ENCODE assay signal across 9 mouse cellular contexts in the genomic region with DNA sequence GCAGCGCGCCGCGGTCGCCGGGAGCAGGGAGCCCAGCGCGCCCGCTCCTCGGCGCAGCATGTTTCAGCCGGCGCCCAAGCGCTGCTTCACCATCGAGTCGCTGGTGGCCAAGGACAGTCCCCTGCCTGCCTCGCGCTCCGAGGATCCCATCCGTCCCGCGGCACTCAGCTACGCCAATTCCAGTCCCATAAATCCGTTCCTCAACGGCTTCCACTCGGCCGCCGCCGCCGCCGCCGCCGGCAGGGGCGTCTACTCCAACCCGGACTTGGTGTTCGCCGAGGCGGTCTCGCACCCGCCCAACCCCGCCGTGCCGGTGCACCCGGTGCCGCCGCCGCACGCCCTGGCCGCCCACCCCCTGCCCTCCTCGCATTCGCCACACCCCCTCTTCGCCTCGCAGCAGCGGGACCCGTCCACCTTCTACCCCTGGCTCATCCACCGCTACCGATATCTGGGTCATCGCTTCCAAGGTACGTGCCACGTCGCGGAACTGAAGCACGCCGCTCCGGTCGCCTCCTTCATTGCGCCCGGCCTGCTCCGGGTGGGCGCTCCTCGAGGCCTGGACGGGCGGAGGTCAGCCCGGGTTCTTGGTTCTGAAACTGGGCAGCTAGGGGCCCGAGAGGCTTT. TPM values are rescaled to one million over a fixed set of nuclear protein-coding genes. Genes with fewer than 3 reads are reported as not detected.
DNase-seq lines count a peak whose midpoint lies in the region; ATAC-seq and TF ChIP-seq lines count a peak whose summit lies in the region.
"Had no signal": no experiment of that assay in that cellular context is flagged by ENCODE, and none has a peak within 500 bp of the region (broad histone marks: within the 10 kb centered on the region; RNA-seq: fewer than 3 reads in every experiment).

No protein-coding gene starts in this region.

- TF ChIP-seq CTCF in left cerebral cortex, adult 2 months (IDR thresholded peaks at IDR 0.05) = no peak
- no peak for TF ChIP-seq CTCF in cerebellum, adult 2 months (IDR thresholded peaks at IDR 0.05; ENCODE audit: borderline replicate concordance, insufficient read depth, low read depth, low read length)

- peak overlapping the region; percentile 72 for H3K9ac ChIP-seq in midbrain, embryonic 14.5 days (replicated peaks; ENCODE audit: low read length)

- peaks cover 38% of the 10 kb centered on the region for H3K36me3 ChIP-seq in forebrain, embryonic 10.5 days (replicated peaks)
- H3K36me3 ChIP-seq in midbrain, embryonic 14.5 days (ENCODE audit: control insufficient read depth, insufficient read depth, low read length) = no peaks in the 10 kb centered on the region

- under 1% methylated on average over 73 of the region's 75 CpGs for WGBS in forebrain, embryonic 10.5 days
- WGBS in midbrain, embryonic 14.5 days = under 1% methylated on average over 75 of the region's 75 CpGs
- 2% methylated on average over 75 of the region's 75 CpGs for WGBS in cerebellum, adult 2 months

- H3K4me3 ChIP-seq in left cerebral cortex, adult 2 months = peak overlapping the region; percentile 50
- peak overlapping the region; percentile 91 for H3K4me3 ChIP-seq in forebrain, embryonic 10.5 days
- H3K4me3 ChIP-seq in midbrain, embryonic 14.5 days (replicated peaks; ENCODE audit: low read depth, low read length) = peak overlapping the region; percentile 42
- no peak overlapping the region for H3K4me3 ChIP-seq in cerebellum, adult 2 months (replicated peaks; ENCODE audit: insufficient read depth, low read depth, low read length)

- H3K4me2 ChIP-seq in midbrain, embryonic 14.5 days (ENCODE audit: low read length) = peak overlapping the region; percentile 52

- peak in 1 of 2 experiments; percentile 23 for DNase-seq in left cerebral cortex, adult 2 months (ENCODE audit: extremely low spot score in 1 of 2, low spot score in 2 of 2)
- no peak for DNase-seq in left cerebral cortex, adult 9 months (ENCODE audit: low spot score in 2 of 2)
- DNase-seq in adrenal gland, postnatal 25 days = peak; percentile 28
- DNase-seq in forebrain, embryonic 10.5 days (ENCODE audit: extremely low spot score, low spot score) = peak; percentile 57
- peak; percentile 35 for DNase-seq in kidney, adult 9 months
- DNase-seq in midbrain, embryonic 14.5 days = peak; percentile 71
- DNase-seq in yolk sac, embryonic 10.5 days (ENCODE audit: low spot score) = peak; percentile 59
- no peak for DNase-seq in cerebellum, adult 2 months

- peak overlapping the region; percentile 66 for H3K27ac ChIP-seq in left cerebral cortex, adult 2 months
- H3K27ac ChIP-seq in forebrain, embryonic 10.5 days = peak overlapping the region; percentile 100
- H3K27ac ChIP-seq in midbrain, embryonic 14.5 days (replicated peaks; ENCODE audit: low read depth, low read length) = peak overlapping the region; percentile 85
- no peak overlapping the region for H3K27ac ChIP-seq in cerebellum, adult 2 months (ENCODE audit: insufficient read depth, low read length)
- H3K27ac ChIP-seq: macrophage had no signal

- intact Hi-C loops in left cerebral cortex, adult 2 months (cut with DNase I) = loop anchor here (2.0 to 5.0 kb wide), 2 partner anchors 70 to 83 kb away; no protein-coding TSS in a partner anchor

- H3K27me3 ChIP-seq in forebrain, embryonic 10.5 days (ENCODE audit: poor library complexity, severe bottlenecking) = peaks cover 97% of the 10 kb centered on the region
- peaks cover 71% of the 10 kb centered on the region for H3K27me3 ChIP-seq in midbrain, embryonic 14.5 days (ENCODE audit: control insufficient read depth, insufficient read depth, low read length)
- H3K27me3 ChIP-seq in cerebellum, adult 2 months (ENCODE audit: control insufficient read depth, insufficient read depth, low read length) = peaks cover 16% of the 10 kb centered on the region; the same call in 1 of the 2 replicates

- ATAC-seq in midbrain, embryonic 14.5 days (ENCODE audit: low FRiP score, low TSS enrichment) = no peak

- TF ChIP-seq POLR2A in cerebellum, adult 2 months (IDR thresholded peaks at IDR 0.05; ENCODE audit: borderline replicate concordance, insufficient read depth, low read length) = no peak

- H3K4me1 ChIP-seq in forebrain, embryonic 10.5 days = peaks cover 82% of the 10 kb centered on the region
- H3K4me1 ChIP-seq in midbrain, embryonic 14.5 days (ENCODE audit: control insufficient read depth, insufficient read depth, low read length) = no peaks in the 10 kb centered on the region; the same call in 1 of the 2 replicates
- H3K4me1 ChIP-seq in cerebellum, adult 2 months (ENCODE audit: control insufficient read depth, insufficient read depth, low read length) = no peaks in the 10 kb centered on the region

- no peaks in the 10 kb centered on the region for H3K9me3 ChIP-seq in forebrain, embryonic 10.5 days
- no peaks in the 10 kb centered on the region for H3K9me3 ChIP-seq in midbrain, embryonic 14.5 days (ENCODE audit: control insufficient read depth, low read length)

RNA-seq across cellular contexts. Expression of a gene that starts 1.1 kb away (rescaled TPM):
- total RNA-seq in left cerebral cortex, adult 2 months (2021) = 10 to 100 TPM; 14.5 to 15.6 TPM
- not detected in 2 replicates for total RNA-seq in adrenal gland, postnatal 25 days (2021)
- 44.1 and 48.1 TPM in 2 replicates for polyA plus RNA-seq in forebrain, embryonic 10.5 days (2016; fragmentation: Nextera tagmentation; extraction: Ambion mirVana)
- polyA plus RNA-seq in midbrain, embryonic 14.5 days (2014; fragmentation: Nextera tagmentation; extraction: Ambion mirVana) = 18.5 and 19.1 TPM in 2 replicates
- 0.07 and 0.13 TPM in 2 replicates for polyA plus RNA-seq in cerebellum, adult 2 months (2012; rRNA removed)
- polyA plus RNA-seq: macrophage had no signal

Comparison
In these comparisons a context has a peak if more than half of its experiments do, and no peak if none do; other contexts are left out.
1. DNase-seq: peak in adrenal gland, postnatal 25 days (single experiment), forebrain, embryonic 10.5 days (single experiment), kidney, adult 9 months (single experiment), midbrain, embryonic 14.5 days (single experiment) and yolk sac, embryonic 10.5 days (single experiment); none in left cerebral cortex, adult 9 months (0 of 2) and cerebellum, adult 2 months (0 of 2).
2. RNA of a gene that starts 1.1 kb away (polyA plus RNA-seq): 44.1 to 48.1 TPM in forebrain, embryonic 10.5 days and 18.5 to 19.1 TPM in midbrain, embryonic 14.5 days; 0.07 to 0.13 TPM in cerebellum, adult 2 months; every median in the first group is over 10 times any median in the second.